Mouse (Mus musculus): ENCODE results near the gene Gm28051. TPM values are rescaled to one million over a fixed set of nuclear protein-coding genes. Genes with fewer than 3 reads are reported as not detected.

Gm28051 gene
- polyA plus RNA-seq, 1 experiment from 2014 or later = not detected

- Histone ChIP-seq H3K27me3 (replicated peaks; ENCODE audit: control insufficient read depth, insufficient read depth, low read length) (no peaks in the 10 kb centered on the region), H3K27ac (ENCODE audit: low read depth, low read length) (no peak overlapping the region), H3K9me3 (ENCODE audit: control insufficient read depth, low read length) (no peaks in the 10 kb centered on the region), H3K4me1 (ENCODE audit: control insufficient read depth, insufficient read depth, low read depth, low read length) (peaks cover 10% of the 10 kb centered on the region), H3K4me2 (ENCODE audit: low read length) (no peak overlapping the region), H3K4me3 (ENCODE audit: low read length) (no peak overlapping the region), H3K36me3 (ENCODE audit: control insufficient read depth, insufficient read depth, low read length) (peaks cover 3% of the 10 kb centered on the region), H3K9ac (ENCODE audit: low read depth, low read length) (no peak overlapping the region)
- ATAC-seq = no peak
- WGBS = 90% methylated on average over 3 of the region's 3 CpGs
Measured at GRCm38 (mm10) chr12:102748256-102748655, 9.3 kb downstream of the Gm28051 start.

GRCm38 (mm10) chr12:102744839-102745238, 12.7 kb downstream of the Gm28051 start:
- Histone ChIP-seq H3K4me1 (ENCODE audit: control insufficient read depth, insufficient read depth, low read depth, low read length) (peaks cover 22% of the 10 kb centered on the region), H3K27me3 (replicated peaks; ENCODE audit: control insufficient read depth, insufficient read depth, low read length) (no peaks in the 10 kb centered on the region), H3K9me3 (ENCODE audit: control insufficient read depth, low read length) (no peaks in the 10 kb centered on the region), H3K4me2 (ENCODE audit: low read length) (peak overlapping the region; percentile 90; the same call in 1 of the 2 replicates), H3K9ac (ENCODE audit: low read depth, low read length) (no peak overlapping the region), H3K36me3 (ENCODE audit: control insufficient read depth, insufficient read depth, low read length) (peaks cover 3% of the 10 kb centered on the region), H3K27ac (ENCODE audit: low read depth, low read length) (no peak overlapping the region), H3K4me3 (ENCODE audit: low read length) (no peak overlapping the region)
- no peak for ATAC-seq
- 59% methylated on average over 6 of the region's 6 CpGs for WGBS

- ATAC-seq = peak; percentile 98
- Histone ChIP-seq H3K36me3 (ENCODE audit: control insufficient read depth, insufficient read depth, low read length) (peaks cover 3% of the 10 kb centered on the region), H3K4me3 (ENCODE audit: low read length) (peak within 1 kb of the TSS; percentile 80), H3K9me3 (ENCODE audit: control insufficient read depth, low read length) (no peaks in the 10 kb centered on the region), H3K9ac (ENCODE audit: low read depth, low read length) (peak within 1 kb of the TSS; percentile 88), H3K27me3 (replicated peaks; ENCODE audit: control insufficient read depth, insufficient read depth, low read length) (no peaks in the 10 kb centered on the region), H3K4me1 (ENCODE audit: control insufficient read depth, insufficient read depth, low read depth, low read length) (peaks cover 22% of the 10 kb centered on the region), H3K4me2 (ENCODE audit: low read length) (peak within 1 kb of the TSS; percentile 90), H3K27ac (ENCODE audit: low read depth, low read length) (peak within 1 kb of the TSS; percentile 93)
- under 1% methylated on average over 63 of the region's 63 CpGs for WGBS
Measured at GRCm38 (mm10) chr12:102743589-102744574, 13.7 kb downstream of the Gm28051 start, which contains the start of the genes Moap1 and Tmem251. Moap1 (minus strand) TSS chr12:102743661. Tmem251 (plus strand) TSS chr12:102743762.

- H3K9ac ChIP-seq (ENCODE audit: low read depth, low read length) = peak overlapping the region; percentile 88
- H3K27ac ChIP-seq (ENCODE audit: low read depth, low read length) = peak overlapping the region; percentile 93
- peak; percentile 82 for ATAC-seq
- no peaks in the 10 kb centered on the region for H3K9me3 ChIP-seq (ENCODE audit: control insufficient read depth, low read length)
- peaks cover 22% of the 10 kb centered on the region for H3K4me1 ChIP-seq (ENCODE audit: control insufficient read depth, insufficient read depth, low read depth, low read length)
- under 1% methylated on average over 33 of the region's 33 CpGs for WGBS
- peak overlapping the region; percentile 90 for H3K4me2 ChIP-seq (ENCODE audit: low read length)
- peaks cover 3% of the 10 kb centered on the region; the same call in 1 of the 2 replicates for H3K36me3 ChIP-seq (ENCODE audit: control insufficient read depth, insufficient read depth, low read length)
- H3K4me3 ChIP-seq (ENCODE audit: low read length) = peak overlapping the region; percentile 80
- no peaks in the 10 kb centered on the region for H3K27me3 ChIP-seq (replicated peaks; ENCODE audit: control insufficient read depth, insufficient read depth, low read length)
Measured at GRCm38 (mm10) chr12:102743036-102743588, 14.5 kb downstream of the Gm28051 start.

- Histone ChIP-seq H3K27me3 (replicated peaks; ENCODE audit: control insufficient read depth, insufficient read depth, low read length) (no peaks in the 10 kb centered on the region), H3K9ac (ENCODE audit: low read depth, low read length) (no peak overlapping the region), H3K4me3 (ENCODE audit: low read length) (no peak overlapping the region), H3K9me3 (ENCODE audit: control insufficient read depth, low read length) (no peaks in the 10 kb centered on the region), H3K27ac (ENCODE audit: low read depth, low read length) (no peak overlapping the region), H3K4me1 (ENCODE audit: control insufficient read depth, insufficient read depth, low read depth, low read length) (peaks cover 22% of the 10 kb centered on the region), H3K36me3 (ENCODE audit: control insufficient read depth, insufficient read depth, low read length) (peaks cover 3% of the 10 kb centered on the region; the same call in 1 of the 2 replicates), H3K4me2 (ENCODE audit: low read length) (no peak overlapping the region; the same call in 1 of the 2 replicates)
- 90% methylated on average over 7 of the region's 7 CpGs for WGBS
- ATAC-seq = no peak
Measured at GRCm38 (mm10) chr12:102742056-102742455, 15.5 kb downstream of the Gm28051 start.

- WGBS = 60% methylated on average over 3 of the region's 3 CpGs
- Histone ChIP-seq H3K4me2 (ENCODE audit: low read length) (no peak overlapping the region), H3K9me3 (ENCODE audit: control insufficient read depth, low read length) (no peaks in the 10 kb centered on the region), H3K36me3 (ENCODE audit: control insufficient read depth, insufficient read depth, low read length) (no peaks in the 10 kb centered on the region), H3K4me1 (ENCODE audit: control insufficient read depth, insufficient read depth, low read depth, low read length) (peaks cover 22% of the 10 kb centered on the region), H3K4me3 (ENCODE audit: low read length) (no peak overlapping the region), H3K9ac (ENCODE audit: low read depth, low read length) (no peak overlapping the region), H3K27me3 (replicated peaks; ENCODE audit: control insufficient read depth, insufficient read depth, low read length) (no peaks in the 10 kb centered on the region), H3K27ac (ENCODE audit: low read depth, low read length) (no peak overlapping the region)
- ATAC-seq = no peak
Measured at GRCm38 (mm10) chr12:102740285-102740684, 17.3 kb downstream of the Gm28051 start.

GRCm38 (mm10) chr12:102739096-102739495, 18.5 kb downstream of the Gm28051 start:
- Histone ChIP-seq H3K27ac (ENCODE audit: low read depth, low read length) (no peak overlapping the region), H3K27me3 (replicated peaks; ENCODE audit: control insufficient read depth, insufficient read depth, low read length) (no peaks in the 10 kb centered on the region), H3K4me1 (ENCODE audit: control insufficient read depth, insufficient read depth, low read depth, low read length) (peaks cover 12% of the 10 kb centered on the region), H3K4me3 (ENCODE audit: low read length) (no peak overlapping the region), H3K9me3 (ENCODE audit: control insufficient read depth, low read length) (no peaks in the 10 kb centered on the region), H3K4me2 (ENCODE audit: low read length) (no peak overlapping the region), H3K9ac (ENCODE audit: low read depth, low read length) (no peak overlapping the region), H3K36me3 (ENCODE audit: control insufficient read depth, insufficient read depth, low read length) (no peaks in the 10 kb centered on the region)
- WGBS = 83% methylated on average over 5 of the region's 5 CpGs
- ATAC-seq = no peak

- H3K4me3 ChIP-seq (ENCODE audit: low read length) = no peak overlapping the region
- H3K27me3 ChIP-seq (replicated peaks; ENCODE audit: control insufficient read depth, insufficient read depth, low read length) = no peaks in the 10 kb centered on the region
- H3K4me2 ChIP-seq (ENCODE audit: low read length) = no peak overlapping the region
- 13% methylated on average over 4 of the region's 5 CpGs for WGBS
- H3K27ac ChIP-seq (ENCODE audit: low read depth, low read length) = no peak overlapping the region
- no peaks in the 10 kb centered on the region for H3K9me3 ChIP-seq (ENCODE audit: control insufficient read depth, low read length)
- H3K4me1 ChIP-seq (ENCODE audit: control insufficient read depth, insufficient read depth, low read depth, low read length) = peaks cover 15% of the 10 kb centered on the region
- no peak for ATAC-seq
- H3K9ac ChIP-seq (ENCODE audit: low read depth, low read length) = no peak overlapping the region
- H3K36me3 ChIP-seq (ENCODE audit: control insufficient read depth, insufficient read depth, low read length) = no peaks in the 10 kb centered on the region
Measured at GRCm38 (mm10) chr12:102733381-102733780, 24.2 kb downstream of the Gm28051 start.

Measured in hindbrain, embryonic 16.5 days (tissue).